Mouse (Mus musculus): ENCODE results near the gene Gjc2. TPM values are rescaled to one million over a fixed set of nuclear protein-coding genes. Genes with fewer than 3 reads are reported as not detected.

The Gjc2 gene
- polyA plus RNA-seq, 1 experiment from 2014 or later: 0.29 TPM

- DNase-seq (no peak), ATAC-seq (peak; percentile 40)
- Histone ChIP-seq H3K9me3 (ENCODE audit: low read length) (no peaks in the 10 kb centered on the region), H3K4me1 (ENCODE audit: insufficient read depth) (0 out of 2 replicates have a peak, but pooled peaks cover 2% of the 10 kb centered on the region), H3K9ac (replicated peaks) (no peak overlapping the region), H3K27me3 (ENCODE audit: insufficient read depth, low read length) (peaks cover 52% of the 10 kb centered on the region), H3K36me3 (replicated peaks; ENCODE audit: insufficient read depth, low read length) (no peaks in the 10 kb centered on the region), H3K4me2 (ENCODE audit: low read depth, low read length) (no peak overlapping the region), H3K4me3 (ENCODE audit: low read depth, low read length) (no peak overlapping the region), H3K27ac (ENCODE audit: low read depth) (no peak overlapping the region)
- 7% methylated on average over 35 of the region's 35 CpGs for WGBS (ENCODE audit: insufficient replicate concordance)
- TF ChIP-seq EP300 (IDR thresholded peaks at IDR 0.05; ENCODE audit: low read depth) (no peak), CTCF (IDR thresholded peaks at IDR 0.05; ENCODE audit: low read depth) (0 out of 2 replicates have a peak, but pooled peaks have one; percentile 23)
These were observed 48.5 kb downstream of the Gjc2 start for GRCm38 (mm10) chr11:59134373-59134997.

DNA sequence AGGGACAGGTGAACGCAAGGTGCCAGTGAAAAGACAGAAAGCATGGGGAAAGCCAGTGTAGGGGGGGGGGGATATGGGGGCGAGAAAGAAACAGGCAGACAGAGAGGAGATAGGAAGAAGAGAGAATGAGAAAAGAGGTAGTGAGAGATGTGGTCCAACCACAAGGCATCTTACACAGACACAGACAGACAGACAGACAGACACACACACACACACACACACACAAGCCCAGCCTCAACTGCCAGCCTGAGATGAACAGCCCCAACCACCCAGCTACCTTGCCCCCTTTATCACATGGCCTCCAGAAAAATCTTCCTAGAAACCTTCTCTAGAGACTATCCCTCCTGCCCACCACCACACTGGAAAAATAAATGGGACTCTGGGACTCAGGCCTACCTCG, 50.9 kb downstream of the Gjc2 start:
- Histone ChIP-seq H3K4me2 (ENCODE audit: low read depth, low read length) (no peak overlapping the region), H3K27ac (ENCODE audit: low read depth) (no peak overlapping the region), H3K4me3 (ENCODE audit: low read depth, low read length) (no peak overlapping the region), H3K27me3 (ENCODE audit: insufficient read depth, low read length) (peaks cover 46% of the 10 kb centered on the region), H3K9ac (replicated peaks) (no peak overlapping the region), H3K36me3 (replicated peaks; ENCODE audit: insufficient read depth, low read length) (no peaks in the 10 kb centered on the region), H3K9me3 (ENCODE audit: low read length) (no peaks in the 10 kb centered on the region), H3K4me1 (ENCODE audit: insufficient read depth) (0 out of 2 replicates have a peak, but pooled peaks cover 2% of the 10 kb centered on the region)
- TF ChIP-seq CTCF (IDR thresholded peaks at IDR 0.05; ENCODE audit: low read depth) (no peak), EP300 (IDR thresholded peaks at IDR 0.05; ENCODE audit: low read depth) (no peak)
- 69% methylated on average over 2 of the region's 3 CpGs for WGBS (ENCODE audit: insufficient replicate concordance)
- DNase-seq: no peak
- no peak for ATAC-seq

DNA sequence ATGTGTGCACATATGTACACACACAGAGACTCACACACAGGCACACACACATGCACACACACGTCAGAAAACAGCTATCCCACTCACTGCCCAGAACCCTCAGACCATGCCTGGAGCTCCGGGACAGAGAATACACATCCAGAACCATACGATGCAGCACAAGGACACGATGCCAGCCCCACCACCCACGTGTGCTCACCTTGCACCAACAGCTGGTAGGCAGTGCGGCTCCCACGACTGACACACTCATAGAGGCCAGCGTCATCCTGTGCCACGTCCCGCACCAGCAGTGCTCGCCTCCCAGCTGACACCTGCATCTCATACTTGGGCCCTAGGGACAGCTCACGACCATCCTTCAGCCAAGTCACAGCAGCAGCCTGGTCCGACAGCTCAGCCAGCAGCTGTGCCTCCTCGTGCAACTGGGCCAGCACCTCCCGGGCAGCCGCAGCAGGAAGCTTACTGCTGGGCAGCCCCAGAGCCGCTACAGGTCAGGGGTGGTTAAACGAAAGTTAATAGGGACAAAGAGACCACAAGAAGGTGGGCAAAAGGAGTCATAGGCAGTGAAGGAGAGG, 51.6 kb downstream of the Gjc2 start:
- peak; percentile 27; the same call in 1 of the 2 replicates for ATAC-seq
- no peaks in the 10 kb centered on the region for H3K36me3 ChIP-seq (replicated peaks; ENCODE audit: insufficient read depth, low read length)
- H3K27ac ChIP-seq (ENCODE audit: low read depth): no peak overlapping the region
- H3K9me3 ChIP-seq (ENCODE audit: low read length): no peaks in the 10 kb centered on the region
- H3K4me1 ChIP-seq (ENCODE audit: insufficient read depth): 0 out of 2 replicates have a peak, but pooled peaks cover 2% of the 10 kb centered on the region
- TF ChIP-seq CTCF (IDR thresholded peaks at IDR 0.05; ENCODE audit: low read depth) (no peak), EP300 (IDR thresholded peaks at IDR 0.05; ENCODE audit: low read depth) (no peak)
- H3K4me2 ChIP-seq (ENCODE audit: low read depth, low read length): no peak overlapping the region
- peaks cover 39% of the 10 kb centered on the region for H3K27me3 ChIP-seq (ENCODE audit: insufficient read depth, low read length)
- WGBS (ENCODE audit: insufficient replicate concordance): 67% methylated on average over 18 of the region's 18 CpGs
- DNase-seq: no peak
- H3K9ac ChIP-seq (replicated peaks): no peak overlapping the region
- H3K4me3 ChIP-seq (ENCODE audit: low read depth, low read length): no peak overlapping the region

DNA sequence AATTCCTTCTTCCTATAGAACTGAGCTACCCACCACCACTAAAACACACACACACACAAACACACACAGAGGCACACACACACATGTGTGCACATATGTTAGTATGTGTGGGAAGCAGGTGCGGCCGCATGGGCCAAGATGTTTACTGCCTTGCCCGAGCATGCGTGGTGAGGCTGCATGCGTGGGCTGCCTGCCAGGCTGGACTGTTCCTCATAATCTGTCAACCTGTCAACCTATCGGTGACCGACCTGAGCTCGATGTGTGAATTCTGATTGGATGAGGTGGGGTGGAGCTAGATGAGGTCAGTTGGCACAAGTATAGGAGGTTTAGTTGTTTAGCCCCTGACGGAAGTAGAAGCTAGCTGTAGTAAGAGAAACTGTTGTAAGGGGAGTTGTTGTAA, 52.2 kb downstream of the Gjc2 start:
- Histone ChIP-seq H3K9ac (replicated peaks) (no peak overlapping the region), H3K4me2 (ENCODE audit: low read depth, low read length) (no peak overlapping the region), H3K9me3 (ENCODE audit: low read length) (no peaks in the 10 kb centered on the region), H3K27me3 (ENCODE audit: insufficient read depth, low read length) (peaks cover 33% of the 10 kb centered on the region), H3K27ac (ENCODE audit: low read depth) (no peak overlapping the region), H3K36me3 (replicated peaks; ENCODE audit: insufficient read depth, low read length) (no peaks in the 10 kb centered on the region), H3K4me3 (ENCODE audit: low read depth, low read length) (no peak overlapping the region), H3K4me1 (ENCODE audit: insufficient read depth) (0 out of 2 replicates have a peak, but pooled peaks cover 2% of the 10 kb centered on the region)
- TF ChIP-seq CTCF (IDR thresholded peaks at IDR 0.05; ENCODE audit: low read depth): no peak
- TF ChIP-seq EP300 (IDR thresholded peaks at IDR 0.05; ENCODE audit: low read depth): no peak
- WGBS (ENCODE audit: insufficient replicate concordance): 69% methylated on average over 9 of the region's 9 CpGs
- DNase-seq (no peak), ATAC-seq (no peak)

Other genes with a start within 250 kb of the Gjc2 start
- 85.3 and 96.0 TPM in 2 replicates for gene Rnf187, start 244.3 kb downstream of the Gjc2 start, polyA plus RNA-seq (2015; fragmentation: Nextera tagmentation; extraction: Ambion mirVana)
- 4.9 and 10.0 TPM in 2 replicates for gene Hist3h2ba, start 234.3 kb downstream of the Gjc2 start, polyA plus RNA-seq (2015; fragmentation: Nextera tagmentation; extraction: Ambion mirVana)
- gene Hist3h2a, start 228.5 kb downstream of the Gjc2 start, polyA plus RNA-seq (2015; fragmentation: Nextera tagmentation; extraction: Ambion mirVana): 14.3 and 14.8 TPM in 2 replicates
- 0.11 and 0.15 TPM in 2 replicates for gene Trim17, start 228.5 kb downstream of the Gjc2 start, polyA plus RNA-seq (2015; fragmentation: Nextera tagmentation; extraction: Ambion mirVana)
- gene Trim11, start 205.1 kb downstream of the Gjc2 start, polyA plus RNA-seq (2015; fragmentation: Nextera tagmentation; extraction: Ambion mirVana): 8.8 and 8.9 TPM in 2 replicates
- 0.31 and 0.49 TPM in 2 replicates for gene Obscn, start 46.8 kb downstream of the Gjc2 start, polyA plus RNA-seq (2015; fragmentation: Nextera tagmentation; extraction: Ambion mirVana)
- gene Iba57, start 19.5 kb downstream of the Gjc2 start, polyA plus RNA-seq (2015; fragmentation: Nextera tagmentation; extraction: Ambion mirVana): 6.3 and 7.1 TPM in 2 replicates
- gene Guk1, start 9.0 kb upstream of the Gjc2 start, polyA plus RNA-seq (2015; fragmentation: Nextera tagmentation; extraction: Ambion mirVana): 59.5 and 64.4 TPM in 2 replicates
- gene Mrpl55, start 19.3 kb upstream of the Gjc2 start, polyA plus RNA-seq (2015; fragmentation: Nextera tagmentation; extraction: Ambion mirVana): 64.2 and 65.2 TPM in 2 replicates
- 14.8 and 16.2 TPM in 2 replicates for gene 2310033P09Rik, start 25.1 kb upstream of the Gjc2 start, polyA plus RNA-seq (2015; fragmentation: Nextera tagmentation; extraction: Ambion mirVana)
- gene Arf1, start 45.1 kb upstream of the Gjc2 start, polyA plus RNA-seq (2015; fragmentation: Nextera tagmentation; extraction: Ambion mirVana): 244 and 254 TPM in 2 replicates
- gene Wnt3a, start 107.5 kb upstream of the Gjc2 start, polyA plus RNA-seq (2015; fragmentation: Nextera tagmentation; extraction: Ambion mirVana): not detected in 2 replicates
- 0.16 and 0.18 TPM in 2 replicates for gene Wnt9a, start 123.7 kb upstream of the Gjc2 start, polyA plus RNA-seq (2015; fragmentation: Nextera tagmentation; extraction: Ambion mirVana)
- not detected in 2 replicates for gene Prss38, start 192.4 kb upstream of the Gjc2 start, polyA plus RNA-seq (2015; fragmentation: Nextera tagmentation; extraction: Ambion mirVana)

Data from liver, postnatal 0 days (tissue).